ENCODE assay signal across 11 mouse cellular contexts in genomic region chr7:122596596-122597170, GRCm38 (mm10).
"Had no signal": no experiment of that assay in that cellular context is flagged by ENCODE, and none has a peak within 500 bp of the region (broad histone marks: within the 10 kb centered on the region; RNA-seq: fewer than 3 reads in every experiment).

No protein-coding gene starts in this region.

- H3K9me3 ChIP-seq: limb, embryonic 10.5 days; liver, embryonic 12.5 days; lung, embryonic 15.5 days; midbrain, embryonic 13.5 days had no signal

- H3K4me1 ChIP-seq: liver, embryonic 12.5 days had no signal

- H3K4me3 ChIP-seq: limb, embryonic 10.5 days; liver, embryonic 12.5 days; lung, embryonic 15.5 days; midbrain, embryonic 13.5 days had no signal

- H3K4me2 ChIP-seq: liver, embryonic 12.5 days; lung, embryonic 15.5 days; midbrain, embryonic 13.5 days had no signal

- H3K9ac ChIP-seq: liver, embryonic 12.5 days; lung, embryonic 15.5 days; midbrain, embryonic 13.5 days had no signal

- DNase-seq: kidney, adult 8-10 months; kidney, postnatal 25 days; lung, postnatal 14 days; right cerebral cortex, postnatal 4 days; spleen, adult 18-20 months; thymus, adult 2 months; thymus, postnatal 36 days had no signal

- H3K36me3 ChIP-seq: limb, embryonic 10.5 days; liver, embryonic 12.5 days; lung, embryonic 15.5 days; midbrain, embryonic 13.5 days had no signal

- H3K27ac ChIP-seq: limb, embryonic 10.5 days; liver, embryonic 12.5 days; lung, embryonic 15.5 days; midbrain, embryonic 13.5 days had no signal

- ATAC-seq: liver, embryonic 12.5 days; midbrain, embryonic 13.5 days had no signal

- H3K27me3 ChIP-seq: liver, embryonic 12.5 days; lung, embryonic 15.5 days; midbrain, embryonic 13.5 days had no signal
